Mouse (Mus musculus) heart, embryonic 10.5 days (tissue): Measurements from ENCODE around the gene Mgll. TPM values are rescaled to one million over a fixed set of nuclear protein-coding genes. Genes with fewer than 3 reads are reported as not detected.

Experiments
- DNase-seq: peaks from one replicate; pipeline ENCODE4 v3.0.0-alpha.2; 2017; ENCODE audit warnings: low spot score
- H3K27ac ChIP-seq: fragments of 300-500 bp; sonication (generic); 2 replicates; pipeline ENCODE4 v1.5.1; 2016; ENCODE audit warnings: mild to moderate bottlenecking
- H3K27me3 ChIP-seq: fragments of 300-500 bp; sonication (generic); 2 replicates; pipeline ENCODE4 v1.6.1; 2016; ENCODE audit warnings: mild to moderate bottlenecking; ENCODE audit not compliant: poor library complexity, insufficient read depth, severe bottlenecking
- H3K36me3 ChIP-seq: fragments of 300-500 bp; sonication (generic); 2 replicates; pipeline ENCODE4 v1.6.1; 2016; ENCODE audit warnings: mild to moderate bottlenecking, moderate library complexity
- H3K4me1 ChIP-seq: fragments of 300-500 bp; sonication (generic); 2 replicates; pipeline ENCODE4 v1.6.1; 2016; ENCODE audit warnings: mild to moderate bottlenecking
- H3K4me3 ChIP-seq: fragments of 300-500 bp; sonication (generic); 2 replicates; pipeline ENCODE4 v1.5.1; 2016; ENCODE audit warnings: mild to moderate bottlenecking, moderate library complexity
- H3K9me3 ChIP-seq: fragments of 300-500 bp; sonication (generic); 2 replicates; pipeline ENCODE4 v1.6.1; 2016; ENCODE audit warnings: mild to moderate bottlenecking, moderate library complexity
- WGBS: fragments of 180-500 bp; shearing (Covaris S2); methylation state at CpG from one replicate; pipeline ENCODE4 v1.1.7; 2016; 5-methylcytosine and 5-hydroxymethylcytosine counted together
- polyA plus RNA-seq: library from polyadenylated mRNA; unstranded; fragments of >200 nt; fragmentation: Nextera tagmentation; extraction: Ambion mirVana; gene quantifications from 2 replicates; pipeline ENCODE4 v1.2.1, GENCODE M21; 2016

Mgll gene
- polyA plus RNA-seq, 1 experiment from 2014 or later: 5.4 TPM

GRCm38 (mm10) chr6:88741041-88741440 lies 16.8 kb downstream of the Mgll start:
- 72% methylated on average over 3 of the region's 3 CpGs for WGBS
- no peak for DNase-seq
- Histone ChIP-seq H3K27ac (no peak overlapping the region), H3K27me3 (no peaks in the 10 kb centered on the region), H3K9me3 (no peaks in the 10 kb centered on the region), H3K36me3 (no peaks in the 10 kb centered on the region), H3K4me1 (peaks cover 11% of the 10 kb centered on the region; the same call in 1 of the 2 replicates), H3K4me3 (no peak overlapping the region)

DNA sequence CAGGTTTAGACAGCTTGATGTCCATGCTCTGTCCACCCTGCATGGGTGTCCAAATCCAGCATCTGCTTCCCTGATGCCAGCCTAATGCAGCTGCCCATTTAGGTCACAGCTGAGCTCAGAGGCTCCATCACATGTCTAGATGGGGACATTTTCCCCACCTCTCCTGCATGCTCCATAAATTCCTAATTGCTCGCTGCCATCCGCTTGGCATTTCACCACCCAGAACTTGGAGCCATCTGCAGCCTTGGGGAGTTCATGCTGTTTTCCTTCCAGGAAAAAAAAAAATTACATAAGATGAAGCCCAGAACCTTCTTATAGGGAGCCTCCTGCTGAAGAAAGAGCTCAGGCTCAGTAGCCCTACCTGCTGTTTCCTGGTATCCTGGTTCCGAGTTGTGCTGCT lies 17.6 kb downstream of the Mgll start:
- whole genome bisulfite sequencing: 87% methylated on average over 3 of the region's 3 CpGs
- no peak overlapping the region for H3K4me3 ChIP-seq
- H3K4me1 ChIP-seq: peaks cover 9% of the 10 kb centered on the region; the same call in 1 of the 2 replicates
- DNase-seq: no peak
- H3K36me3 ChIP-seq: no peaks in the 10 kb centered on the region
- H3K9me3 ChIP-seq: no peaks in the 10 kb centered on the region
- H3K27me3 ChIP-seq: no peaks in the 10 kb centered on the region
- no peak overlapping the region for H3K27ac ChIP-seq

DNA sequence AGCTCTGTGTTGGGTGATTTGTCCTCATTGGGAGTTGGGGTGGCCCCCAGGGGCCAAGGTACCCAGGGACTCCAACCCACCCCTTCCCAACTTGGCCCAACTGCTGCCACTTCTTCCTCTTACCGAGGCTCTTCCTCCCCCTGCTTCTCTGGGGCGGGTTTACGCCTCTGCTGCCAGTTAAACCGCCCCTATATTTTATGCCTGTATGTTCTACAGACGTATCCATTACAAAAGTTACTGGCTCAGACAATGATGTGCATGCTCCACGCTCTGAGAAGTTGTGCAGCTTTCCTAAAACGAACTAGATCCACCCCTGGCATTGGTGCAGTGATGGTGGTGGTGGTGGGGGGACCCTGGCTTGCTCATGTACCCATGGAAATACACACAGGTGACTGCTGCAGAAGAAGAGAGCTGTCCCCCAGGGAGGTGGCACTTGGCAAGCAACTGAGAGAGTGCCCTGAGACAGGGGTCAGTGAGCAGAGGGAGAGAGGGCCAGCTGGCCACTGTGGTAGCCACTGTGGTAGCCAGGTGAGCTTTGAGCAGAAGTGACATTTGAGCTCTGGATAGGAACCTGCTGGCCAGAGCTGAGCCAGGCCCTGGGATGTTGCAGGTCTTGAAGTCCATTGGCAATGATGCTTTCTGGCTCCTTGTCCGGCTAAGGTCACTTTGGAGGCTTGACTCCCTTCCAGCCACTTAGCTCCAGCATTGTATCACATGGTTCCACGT lies 18.2 kb downstream of the Mgll start:
- Histone ChIP-seq H3K4me1 (peaks cover 7% of the 10 kb centered on the region; the same call in 1 of the 2 replicates), H3K36me3 (no peaks in the 10 kb centered on the region), H3K9me3 (no peaks in the 10 kb centered on the region), H3K4me3 (no peak overlapping the region), H3K27me3 (no peaks in the 10 kb centered on the region), H3K27ac (no peak overlapping the region)
- no peak for DNase-seq
- 77% methylated on average over 9 of the region's 9 CpGs for WGBS

DNA sequence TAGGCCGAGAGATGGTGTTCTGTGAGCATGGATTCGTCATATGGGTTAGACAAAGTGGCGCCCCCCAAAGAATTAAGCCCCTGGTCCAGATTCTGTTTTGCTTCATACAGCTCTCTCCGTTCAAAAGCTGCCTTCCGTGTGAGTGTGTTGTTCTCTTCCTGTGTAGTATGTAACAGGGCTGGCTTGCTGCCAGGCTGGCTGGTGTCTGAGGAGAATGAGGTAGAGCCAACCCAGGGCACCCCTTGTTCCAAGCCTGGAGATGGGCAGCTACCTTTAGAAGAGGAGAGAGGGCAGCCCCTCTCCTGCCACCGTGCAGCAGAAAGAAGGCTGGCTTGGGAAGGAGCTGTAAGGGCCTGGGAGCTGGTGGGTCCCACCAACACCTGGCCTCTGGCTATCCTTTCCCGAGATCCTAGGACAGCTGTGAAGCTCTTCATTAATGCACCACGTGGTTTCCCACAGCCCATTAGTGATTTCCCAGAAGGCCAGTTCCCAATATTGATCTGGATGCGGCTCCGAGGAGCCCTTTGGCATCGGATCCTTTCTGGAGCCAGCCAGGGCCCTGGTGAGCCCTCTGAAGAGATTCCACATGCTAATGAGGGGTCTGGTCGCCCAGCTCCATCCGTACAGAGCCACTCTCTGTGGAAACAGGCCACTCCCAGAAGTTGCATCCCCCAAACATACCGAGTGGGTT lies 19.5 kb downstream of the Mgll start:
- Histone ChIP-seq H3K27ac (no peak overlapping the region), H3K9me3 (no peaks in the 10 kb centered on the region), H3K27me3 (no peaks in the 10 kb centered on the region), H3K36me3 (no peaks in the 10 kb centered on the region), H3K4me3 (no peak overlapping the region), H3K4me1 (0 out of 2 replicates have a peak, but pooled peaks cover 3% of the 10 kb centered on the region)
- no peak for DNase-seq
- 73% methylated on average over 14 of the region's 14 CpGs for WGBS

DNA sequence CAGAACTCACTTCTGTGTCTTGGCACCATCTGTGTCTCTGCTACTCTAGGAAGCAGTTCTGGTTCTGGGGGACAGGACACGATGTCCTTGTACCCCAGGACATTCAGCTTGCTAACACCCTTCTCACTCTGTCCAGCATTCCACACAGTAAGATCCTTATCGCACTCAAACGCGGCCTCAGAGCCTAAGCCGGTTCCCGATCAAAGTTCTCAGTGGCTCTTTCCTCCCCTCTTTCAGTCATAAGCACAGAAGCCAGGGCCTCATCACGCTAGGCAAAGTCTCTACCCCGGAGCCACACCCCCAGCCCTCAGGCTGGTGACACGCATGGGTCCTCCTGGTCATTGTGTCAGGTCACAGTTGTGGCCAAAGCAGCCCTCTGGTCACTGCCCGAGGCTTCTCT lies 20.8 kb downstream of the Mgll start:
- no peak for DNase-seq
- Histone ChIP-seq H3K4me3 (no peak overlapping the region), H3K9me3 (no peaks in the 10 kb centered on the region), H3K36me3 (no peaks in the 10 kb centered on the region), H3K27me3 (no peaks in the 10 kb centered on the region), H3K4me1 (peaks cover 7% of the 10 kb centered on the region; the same call in 1 of the 2 replicates), H3K27ac (no peak overlapping the region)
- WGBS: 77% methylated on average over 10 of the region's 10 CpGs

DNA sequence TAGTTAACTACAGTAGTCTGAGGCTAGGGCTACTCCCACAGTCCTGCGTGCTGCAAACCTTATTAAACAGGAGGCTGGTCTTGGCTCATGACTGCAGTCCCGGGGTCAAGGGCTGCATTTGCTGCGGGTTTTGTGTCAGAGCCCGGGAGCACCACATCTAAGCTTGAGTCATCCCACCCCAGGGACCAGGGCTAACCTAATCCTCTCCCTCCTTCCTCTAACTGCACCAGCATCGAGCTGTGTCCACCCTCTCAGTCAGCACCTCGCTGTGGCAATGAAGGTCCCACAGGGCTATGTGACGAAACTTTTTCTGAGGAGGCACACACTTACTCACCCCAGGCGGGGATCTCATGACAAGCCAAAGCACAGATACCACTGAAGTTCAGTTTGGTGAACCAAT lies 22.1 kb downstream of the Mgll start:
- Histone ChIP-seq H3K36me3 (no peaks in the 10 kb centered on the region), H3K27ac (no peak overlapping the region), H3K4me1 (peaks cover 7% of the 10 kb centered on the region; the same call in 1 of the 2 replicates), H3K9me3 (no peaks in the 10 kb centered on the region), H3K27me3 (no peaks in the 10 kb centered on the region), H3K4me3 (no peak overlapping the region)
- 78% methylated on average over 8 of the region's 8 CpGs for WGBS
- DNase-seq: no peak

DNA sequence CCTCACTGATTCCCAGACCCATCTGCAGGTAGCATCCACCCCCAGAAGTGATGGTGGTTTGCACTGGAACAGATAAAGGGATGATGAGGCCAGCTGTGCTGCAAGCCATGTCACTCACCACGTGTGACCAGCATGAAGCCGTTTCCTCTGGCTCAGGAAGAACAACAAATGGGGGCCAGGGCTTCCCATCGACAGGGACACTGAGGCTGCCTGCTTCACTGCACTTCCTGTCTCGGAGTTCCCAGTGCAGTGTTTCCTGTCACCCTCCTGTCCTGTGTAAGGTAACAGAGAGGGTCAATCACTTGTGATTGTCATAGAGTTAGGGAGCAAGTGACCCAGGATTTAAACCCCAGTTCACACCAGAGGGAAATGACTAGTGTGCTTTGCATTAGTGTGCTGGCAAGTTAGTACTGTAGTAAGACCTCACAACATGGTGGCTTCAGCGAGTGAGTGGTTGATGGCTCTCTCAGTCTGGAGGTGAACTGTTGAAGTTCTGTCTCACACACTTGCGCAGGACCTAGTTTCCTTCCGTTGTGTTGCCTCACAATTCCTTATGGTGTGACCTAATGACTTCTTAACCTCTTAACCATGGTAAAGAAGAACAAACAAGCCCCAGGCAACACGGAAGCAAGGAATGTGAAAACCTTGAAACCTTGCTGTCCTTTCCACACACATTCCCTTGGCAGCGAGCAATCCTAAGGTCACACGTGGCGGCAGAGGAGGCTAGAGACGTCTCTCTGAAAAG lies 23.3 kb downstream of the Mgll start:
- peaks cover 10% of the 10 kb centered on the region for H3K4me1 ChIP-seq
- no peaks in the 10 kb centered on the region for H3K27me3 ChIP-seq
- H3K9me3 ChIP-seq: no peaks in the 10 kb centered on the region
- no peak overlapping the region for H3K4me3 ChIP-seq
- DNase-seq: no peak
- H3K27ac ChIP-seq: no peak overlapping the region
- 63% methylated on average over 12 of the region's 12 CpGs for WGBS
- H3K36me3 ChIP-seq: no peaks in the 10 kb centered on the region

- Histone ChIP-seq H3K4me1 (peaks cover 27% of the 10 kb centered on the region), H3K9me3 (no peaks in the 10 kb centered on the region), H3K4me3 (no peak overlapping the region), H3K27ac (no peak overlapping the region), H3K27me3 (no peaks in the 10 kb centered on the region), H3K36me3 (no peaks in the 10 kb centered on the region)
- WGBS: 70% methylated on average over 6 of the region's 6 CpGs
- no peak for DNase-seq
Measured at GRCm38 (mm10) chr6:88750884-88751283, 26.7 kb downstream of the Mgll start.

DNA sequence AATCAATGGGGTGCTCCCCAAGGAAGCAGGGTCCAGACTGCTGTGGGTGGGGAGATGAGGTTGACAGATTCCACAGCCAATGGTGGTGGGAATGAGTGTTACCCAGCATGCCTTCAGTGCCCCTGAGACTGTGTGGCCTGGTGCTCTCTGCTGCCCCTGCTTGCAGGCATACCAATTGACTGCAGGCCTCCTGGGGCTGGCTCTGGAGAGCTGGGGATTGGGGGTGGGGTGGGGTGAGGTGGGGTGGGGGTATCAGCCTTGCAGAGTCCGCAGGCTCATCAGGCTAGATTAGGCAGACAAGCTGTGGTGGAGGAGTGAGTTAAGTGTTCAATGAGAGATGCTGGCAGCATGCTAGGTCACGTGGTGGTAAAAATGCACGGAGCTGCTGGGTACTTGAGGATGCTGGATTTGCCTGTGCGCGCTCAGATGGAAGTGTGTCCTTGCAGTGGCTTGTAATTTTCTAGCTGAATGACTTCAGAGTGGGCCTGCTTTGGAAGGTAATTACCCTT lies 28.6 kb downstream of the Mgll start:
- WGBS: 42% methylated on average over 5 of the region's 5 CpGs
- H3K27ac ChIP-seq: peak overlapping the region; percentile 53; the same call in 1 of the 2 replicates
- DNase-seq: no peak

GRCm38 (mm10) chr6:88753578-88753977 lies 29.4 kb downstream of the Mgll start:
- no peak for DNase-seq
- 57% methylated on average over 6 of the region's 6 CpGs for WGBS
- Histone ChIP-seq H3K27me3 (no peaks in the 10 kb centered on the region), H3K27ac (peak overlapping the region; percentile 53; the same call in 1 of the 2 replicates), H3K9me3 (no peaks in the 10 kb centered on the region), H3K36me3 (no peaks in the 10 kb centered on the region), H3K4me3 (no peak overlapping the region), H3K4me1 (peaks cover 37% of the 10 kb centered on the region)

More for the DNA sequence above, 28.6 kb downstream of the Mgll start:
- Histone ChIP-seq H3K4me3 (no peak overlapping the region), H3K4me1 (peaks cover 31% of the 10 kb centered on the region), H3K27me3 (no peaks in the 10 kb centered on the region), H3K36me3 (no peaks in the 10 kb centered on the region), H3K9me3 (no peaks in the 10 kb centered on the region)

DNA sequence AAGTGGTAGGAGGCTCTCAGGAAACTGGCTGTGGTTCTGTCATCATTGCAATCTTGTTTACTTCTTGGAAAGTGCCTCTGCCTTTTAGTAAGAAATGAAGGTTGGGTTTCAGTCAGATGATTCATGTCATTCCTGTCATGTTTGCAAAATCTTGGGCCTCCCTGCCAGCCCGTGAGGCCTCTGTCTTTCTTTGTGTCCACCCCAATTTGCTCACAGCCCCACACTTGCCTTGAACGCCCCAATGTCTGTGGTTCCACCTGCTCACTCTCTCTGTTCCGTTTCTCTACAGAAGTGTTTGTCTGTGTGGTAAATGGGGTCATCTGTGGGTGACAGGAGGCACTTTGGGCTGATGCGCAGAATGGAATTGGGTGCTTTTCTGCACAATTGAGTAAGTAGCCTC lies 32.8 kb downstream of the Mgll start:
- Histone ChIP-seq H3K9me3 (no peaks in the 10 kb centered on the region), H3K27ac (peak overlapping the region; percentile 48; the same call in 1 of the 2 replicates), H3K36me3 (no peaks in the 10 kb centered on the region), H3K4me3 (no peak overlapping the region), H3K27me3 (peaks cover 18% of the 10 kb centered on the region; the same call in 1 of the 2 replicates), H3K4me1 (peaks cover 64% of the 10 kb centered on the region)
- DNase-seq: no peak
- 83% methylated on average over 4 of the region's 4 CpGs for WGBS

DNA sequence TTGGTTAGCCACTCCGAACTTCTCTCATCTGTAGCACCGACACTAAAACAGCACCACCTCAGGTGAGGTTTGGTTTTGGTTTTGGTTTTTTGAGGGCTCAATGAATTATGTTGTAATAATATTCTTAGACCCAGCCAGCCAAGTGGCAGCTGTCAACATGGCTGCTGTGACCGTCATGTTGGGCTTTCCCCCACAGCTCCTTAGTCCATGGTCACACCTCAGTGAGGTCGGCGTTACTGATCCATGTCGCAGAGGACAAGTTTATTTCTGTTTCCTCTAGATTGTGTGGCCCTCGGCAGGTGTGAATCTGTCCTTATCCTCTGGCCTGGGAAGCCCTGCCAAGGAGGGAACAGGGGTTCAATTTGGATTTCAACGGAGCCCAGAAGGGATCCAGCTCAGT lies 33.9 kb downstream of the Mgll start:
- H3K36me3 ChIP-seq: no peaks in the 10 kb centered on the region
- H3K4me1 ChIP-seq: peaks cover 64% of the 10 kb centered on the region
- 58% methylated on average over 8 of the region's 8 CpGs for WGBS
- DNase-seq: no peak
- H3K27me3 ChIP-seq: peaks cover 18% of the 10 kb centered on the region; the same call in 1 of the 2 replicates
- peak overlapping the region; percentile 47; the same call in 1 of the 2 replicates for H3K27ac ChIP-seq
- H3K9me3 ChIP-seq: no peaks in the 10 kb centered on the region
- H3K4me3 ChIP-seq: no peak overlapping the region
